Mouse (Mus musculus): ENCODE measurements around the gene Prr15l.

DNA sequence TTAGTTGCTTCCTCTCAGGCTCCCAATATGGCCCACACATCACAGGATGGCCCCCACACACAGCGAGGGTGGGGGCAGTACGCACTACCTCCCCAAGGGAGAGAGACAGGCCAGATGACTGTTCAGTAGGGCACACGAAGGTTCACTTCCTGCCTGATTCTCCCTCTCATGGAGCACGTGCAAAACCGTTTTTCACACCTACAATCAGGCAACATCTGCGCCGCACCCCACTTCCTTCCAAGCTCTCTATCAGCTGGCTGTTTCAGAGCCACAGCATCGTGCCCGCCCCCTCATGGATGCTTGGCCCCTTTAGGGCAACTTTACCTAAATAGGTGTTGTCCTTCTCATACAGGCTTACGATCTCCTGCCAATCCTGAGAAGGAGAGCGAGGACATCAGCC is 15.2 kb upstream of the Prr15l start:
- no peak for TF ChIP-seq CTCF (IDR thresholded peaks at IDR 0.05; ENCODE audit: extremely low read depth, insufficient read length, insufficient replicate concordance, low read depth, low read length)
- TF ChIP-seq POLR2A (IDR thresholded peaks at IDR 0.05; ENCODE audit: low read depth, low read length), result no peak

Data from small intestine, adult 2 months (tissue).